ENCODE assay signal across 14 mouse cellular contexts in genomic region chr8:61714293-61714831, GRCm38 (mm10).
A peak's percentile ranks its signal among the peaks of the same experiment; 100 is the strongest.
DNase-seq lines count a peak whose midpoint lies in the region; ATAC-seq lines count a peak whose summit lies in the region.
"Had no signal": no experiment of that assay in that cellular context is flagged by ENCODE, and none has a peak within 500 bp of the region (broad histone marks: within the 10 kb centered on the region; RNA-seq: fewer than 3 reads in every experiment).

No protein-coding gene starts in this region.

- peaks cover 24 to 46% of the 10 kb centered on the region in 2 experiments for H3K4me1 ChIP-seq in heart, embryonic 14.5 days (ENCODE audit: control insufficient read depth in 2 of 2, insufficient read depth in 2 of 2, low read length in 2 of 2)
- H3K4me1 ChIP-seq in lung, embryonic 15.5 days, result peaks cover 28% of the 10 kb centered on the region
- peaks cover 5% of the 10 kb centered on the region; the same call in 1 of the 2 replicates for H3K4me1 ChIP-seq in stomach, embryonic 15.5 days
- H3K4me1 ChIP-seq: neural tube, embryonic 12.5 days had no signal

- peak overlapping the region; percentile 12 to 65; a peak in 3 of 4 replicates for H3K27ac ChIP-seq in heart, embryonic 14.5 days (replicated peaks in 1 of 2; ENCODE audit: control insufficient read depth in 1 of 2, insufficient read depth in 1 of 2, low read depth in 2 of 2, low read length in 2 of 2)
- peak overlapping the region; percentile 52; the same call in 1 of the 2 replicates for H3K27ac ChIP-seq in lung, embryonic 15.5 days
- H3K27ac ChIP-seq in stomach, embryonic 15.5 days, result peak overlapping the region; percentile 78
- H3K27ac ChIP-seq: hindbrain, embryonic 12.5 days; neural tube, embryonic 12.5 days had no signal

- no peak overlapping the region for H3K4me2 ChIP-seq in heart, embryonic 14.5 days (ENCODE audit: low read length)
- H3K4me2 ChIP-seq in lung, embryonic 15.5 days, result no peak overlapping the region
- no peak overlapping the region for H3K4me2 ChIP-seq in stomach, embryonic 15.5 days
- H3K4me2 ChIP-seq: hindbrain, embryonic 12.5 days; neural tube, embryonic 12.5 days had no signal

- peak; percentile 41 for DNase-seq in embryo, embryonic 10.5 days (ENCODE audit: low spot score)
- no peak for DNase-seq in embryo, embryonic 10 days (ENCODE audit: low spot score)
- no peak for DNase-seq in heart, adult 18-20 months
- DNase-seq in lung, postnatal 4 days, result no peak
- DNase-seq in kidney, adult 11 months, result no peak
- DNase-seq: adrenal gland, postnatal 36 days; cerebellum, postnatal 36 days; lung, adult 18-20 months; midbrain, embryonic 14.5 days had no signal

- no peak for ATAC-seq in heart, embryonic 14.5 days (ENCODE audit: insufficient number of reproducible peaks, insufficient read depth, low FRiP score, low read depth)
- ATAC-seq in lung, embryonic 15.5 days (ENCODE audit: borderline replicate concordance, extremely low read depth, low FRiP score, low TSS enrichment), result no peak
- ATAC-seq in stomach, embryonic 15.5 days (ENCODE audit: insufficient read depth, low FRiP score, low read depth), result peak; percentile 74

- WGBS in heart, embryonic 14.5 days, result 13% methylated on average over 6 of the region's 6 CpGs
- WGBS in lung, embryonic 15.5 days, result 18% methylated on average over 6 of the region's 6 CpGs
- 25% methylated on average over 6 of the region's 6 CpGs for WGBS in stomach, embryonic 15.5 days

- no peaks in the 10 kb centered on the region for H3K27me3 ChIP-seq in heart, embryonic 14.5 days (ENCODE audit: control insufficient read depth, insufficient read depth, low read length)
- no peaks in the 10 kb centered on the region for H3K27me3 ChIP-seq in lung, embryonic 15.5 days
- no peaks in the 10 kb centered on the region for H3K27me3 ChIP-seq in stomach, embryonic 15.5 days (replicated peaks)
- H3K27me3 ChIP-seq: hindbrain, embryonic 12.5 days; neural tube, embryonic 12.5 days had no signal

- H3K9me3 ChIP-seq in heart, embryonic 14.5 days (ENCODE audit: control insufficient read depth, low read length), result no peaks in the 10 kb centered on the region
- H3K9me3 ChIP-seq in lung, embryonic 15.5 days, result no peaks in the 10 kb centered on the region
- H3K9me3 ChIP-seq in stomach, embryonic 15.5 days, result no peaks in the 10 kb centered on the region
- H3K9me3 ChIP-seq: hindbrain, embryonic 12.5 days; neural tube, embryonic 12.5 days had no signal

- H3K4me3 ChIP-seq in heart, embryonic 14.5 days (ENCODE audit: control insufficient read depth in 1 of 2, insufficient read depth in 1 of 2, low read depth in 1 of 2, low read length in 2 of 2), result no peak overlapping the region
- H3K4me3 ChIP-seq in lung, embryonic 15.5 days, result no peak overlapping the region
- H3K4me3 ChIP-seq in stomach, embryonic 15.5 days (replicated peaks), result no peak overlapping the region
- H3K4me3 ChIP-seq: hindbrain, embryonic 12.5 days; neural tube, embryonic 12.5 days had no signal

- peaks cover 60% of the 10 kb centered on the region for H3K36me3 ChIP-seq in heart, embryonic 14.5 days (ENCODE audit: control insufficient read depth, insufficient read depth, low read length)
- H3K36me3 ChIP-seq in lung, embryonic 15.5 days, result 0 out of 2 replicates have a peak, but pooled peaks cover 3% of the 10 kb centered on the region
- H3K36me3 ChIP-seq in stomach, embryonic 15.5 days, result peaks cover 4% of the 10 kb centered on the region; the same call in 1 of the 2 replicates

- H3K9ac ChIP-seq in heart, embryonic 14.5 days (ENCODE audit: low read length), result no peak overlapping the region
- no peak overlapping the region for H3K9ac ChIP-seq in lung, embryonic 15.5 days
- no peak overlapping the region for H3K9ac ChIP-seq in stomach, embryonic 15.5 days
- H3K9ac ChIP-seq: hindbrain, embryonic 12.5 days; neural tube, embryonic 12.5 days had no signal
